Mouse (Mus musculus): ENCODE data around the gene Taldo1. TPM values are rescaled to one million over a fixed set of nuclear protein-coding genes. Genes with fewer than 3 reads are reported as not detected.

Taldo1 gene
- polyA plus RNA-seq, 1 experiment: 259 TPM

GRCm38 (mm10) chr7:141355051-141355450 lies 36.9 kb upstream of the Taldo1 start:
- no peak overlapping the region for H3K4me3 ChIP-seq
- H3K79me2 ChIP-seq (ENCODE audit: control insufficient read depth, insufficient read depth): no peaks in the 10 kb centered on the region
- peaks cover 6% of the 10 kb centered on the region for H3K27me3 ChIP-seq (ENCODE audit: control insufficient read depth, insufficient read depth, insufficient read length)
- H3ac ChIP-seq (ENCODE audit: control insufficient read depth, insufficient read length): no peak overlapping the region
- no peak for TF ChIP-seq TCF3 (IDR thresholded peaks at IDR 0.05; ENCODE audit: insufficient read length, low read depth)
- no peak for TF ChIP-seq TCF12 (IDR thresholded peaks at IDR 0.05; ENCODE audit: insufficient read depth, poor library complexity, severe bottlenecking)
- no peak for TF ChIP-seq POLR2AphosphoS2 (IDR thresholded peaks at IDR 0.05; ENCODE audit: insufficient read length, low read depth)
- TF ChIP-seq REST (IDR thresholded peaks at IDR 0.05; ENCODE audit: insufficient read depth, insufficient read length): no peak
- TF ChIP-seq SRF (IDR thresholded peaks at IDR 0.05; ENCODE audit: control insufficient read depth, insufficient read length, low read depth): no peak
- TF ChIP-seq POLR2A (IDR thresholded peaks at IDR 0.05; ENCODE audit: insufficient read length, low read depth): no peak
- no peak for TF ChIP-seq MYOG (IDR thresholded peaks at IDR 0.05; ENCODE audit: control insufficient read depth in 1 of 3, insufficient read depth in 1 of 3, insufficient read length in 2 of 3, low read depth in 2 of 3)
- TF ChIP-seq CEBPB (IDR thresholded peaks at IDR 0.05; ENCODE audit: insufficient read depth, poor library complexity, severe bottlenecking): no peak
- TF ChIP-seq MAX (IDR thresholded peaks at IDR 0.05; ENCODE audit: low read depth): no peak
- no peak for TF ChIP-seq E2F4 (IDR thresholded peaks at IDR 0.05; ENCODE audit: insufficient read depth)
- TF ChIP-seq MYOD1 (IDR thresholded peaks at IDR 0.05; ENCODE audit: control insufficient read depth in 1 of 3, insufficient read length in 2 of 3, low read depth in 2 of 3): no peak
- no peak for TF ChIP-seq USF1 (IDR thresholded peaks at IDR 0.05; ENCODE audit: low read depth)
- no peak overlapping the region for H3K4me2 ChIP-seq (ENCODE audit: low read depth)
- H3K36me3 ChIP-seq (ENCODE audit: control insufficient read depth, insufficient read depth): no peaks in the 10 kb centered on the region

GRCm38 (mm10) chr7:141355626-141356326 lies 36.2 kb upstream of the Taldo1 start:
- H3K36me3 ChIP-seq (ENCODE audit: control insufficient read depth, insufficient read depth): no peaks in the 10 kb centered on the region
- H3K79me2 ChIP-seq (ENCODE audit: control insufficient read depth, insufficient read depth): no peaks in the 10 kb centered on the region
- no peak for TF ChIP-seq TCF3 (IDR thresholded peaks at IDR 0.05; ENCODE audit: insufficient read length, low read depth)
- no peak for TF ChIP-seq MAX (IDR thresholded peaks at IDR 0.05; ENCODE audit: low read depth)
- TF ChIP-seq E2F4 (IDR thresholded peaks at IDR 0.05; ENCODE audit: insufficient read depth): no peak
- no peak for TF ChIP-seq TCF12 (IDR thresholded peaks at IDR 0.05; ENCODE audit: insufficient read depth, poor library complexity, severe bottlenecking)
- TF ChIP-seq SRF (IDR thresholded peaks at IDR 0.05; ENCODE audit: control insufficient read depth, insufficient read length, low read depth): no peak
- TF ChIP-seq POLR2A (IDR thresholded peaks at IDR 0.05; ENCODE audit: insufficient read length, low read depth): no peak
- no peak for TF ChIP-seq MYOD1 (IDR thresholded peaks at IDR 0.05; ENCODE audit: control insufficient read depth in 1 of 3, insufficient read length in 2 of 3, low read depth in 2 of 3)
- TF ChIP-seq REST (IDR thresholded peaks at IDR 0.05; ENCODE audit: insufficient read depth, insufficient read length): no peak
- no peak for TF ChIP-seq POLR2AphosphoS2 (IDR thresholded peaks at IDR 0.05; ENCODE audit: insufficient read length, low read depth)
- TF ChIP-seq CEBPB (IDR thresholded peaks at IDR 0.05; ENCODE audit: insufficient read depth, poor library complexity, severe bottlenecking): no peak
- TF ChIP-seq USF1 (IDR thresholded peaks at IDR 0.05; ENCODE audit: low read depth): no peak
- no peak for TF ChIP-seq MYOG (IDR thresholded peaks at IDR 0.05; ENCODE audit: control insufficient read depth in 1 of 3, insufficient read depth in 1 of 3, insufficient read length in 2 of 3, low read depth in 2 of 3)
- no peak overlapping the region for H3K4me2 ChIP-seq (ENCODE audit: low read depth)
- H3ac ChIP-seq (ENCODE audit: control insufficient read depth, insufficient read length): no peak overlapping the region
- H3K4me3 ChIP-seq: no peak overlapping the region
- peaks cover 6% of the 10 kb centered on the region for H3K27me3 ChIP-seq (ENCODE audit: control insufficient read depth, insufficient read depth, insufficient read length)

GRCm38 (mm10) chr7:141356971-141357370 lies 35.0 kb upstream of the Taldo1 start:
- Histone ChIP-seq H3K27me3 (ENCODE audit: control insufficient read depth, insufficient read depth, insufficient read length) (peaks cover 10% of the 10 kb centered on the region), H3K36me3 (ENCODE audit: control insufficient read depth, insufficient read depth) (no peaks in the 10 kb centered on the region), H3ac (ENCODE audit: control insufficient read depth, insufficient read length) (no peak overlapping the region), H3K4me2 (ENCODE audit: low read depth) (no peak overlapping the region), H3K4me3 (no peak overlapping the region), H3K79me2 (ENCODE audit: control insufficient read depth, insufficient read depth) (no peaks in the 10 kb centered on the region)
- TF ChIP-seq MYOG (IDR thresholded peaks at IDR 0.05; ENCODE audit: control insufficient read depth in 1 of 3, insufficient read depth in 1 of 3, insufficient read length in 2 of 3, low read depth in 2 of 3) (peak in 1 of 3 experiments; percentile 7), TCF3 (IDR thresholded peaks at IDR 0.05; ENCODE audit: insufficient read length, low read depth) (no peak), TCF12 (IDR thresholded peaks at IDR 0.05; ENCODE audit: insufficient read depth, poor library complexity, severe bottlenecking) (no peak)

GRCm38 (mm10) chr7:141361510-141361909 lies 30.5 kb upstream of the Taldo1 start:
- Histone ChIP-seq H3K4me3 (no peak overlapping the region), H3ac (ENCODE audit: control insufficient read depth, insufficient read length) (no peak overlapping the region), H3K27me3 (ENCODE audit: control insufficient read depth, insufficient read depth, insufficient read length) (peaks cover 21% of the 10 kb centered on the region), H3K36me3 (ENCODE audit: control insufficient read depth, insufficient read depth) (no peaks in the 10 kb centered on the region), H3K4me2 (ENCODE audit: low read depth) (no peak overlapping the region), H3K79me2 (ENCODE audit: control insufficient read depth, insufficient read depth) (no peaks in the 10 kb centered on the region)
- TF ChIP-seq SRF (IDR thresholded peaks at IDR 0.05; ENCODE audit: control insufficient read depth, insufficient read length, low read depth) (no peak), USF1 (IDR thresholded peaks at IDR 0.05; ENCODE audit: low read depth) (no peak), MAX (IDR thresholded peaks at IDR 0.05; ENCODE audit: low read depth) (no peak), MYOG (IDR thresholded peaks at IDR 0.05; ENCODE audit: control insufficient read depth in 1 of 3, insufficient read depth in 1 of 3, insufficient read length in 2 of 3, low read depth in 2 of 3) (no peak), MYOD1 (IDR thresholded peaks at IDR 0.05; ENCODE audit: control insufficient read depth in 1 of 3, insufficient read length in 2 of 3, low read depth in 2 of 3) (no peak), POLR2AphosphoS2 (IDR thresholded peaks at IDR 0.05; ENCODE audit: insufficient read length, low read depth) (no peak), CEBPB (IDR thresholded peaks at IDR 0.05; ENCODE audit: insufficient read depth, poor library complexity, severe bottlenecking) (no peak), TCF12 (IDR thresholded peaks at IDR 0.05; ENCODE audit: insufficient read depth, poor library complexity, severe bottlenecking) (no peak), E2F4 (IDR thresholded peaks at IDR 0.05; ENCODE audit: insufficient read depth) (no peak), TCF3 (IDR thresholded peaks at IDR 0.05; ENCODE audit: insufficient read length, low read depth) (no peak), POLR2A (IDR thresholded peaks at IDR 0.05; ENCODE audit: insufficient read length, low read depth) (no peak), REST (IDR thresholded peaks at IDR 0.05; ENCODE audit: insufficient read depth, insufficient read length) (no peak)

All from myocyte (in vitro differentiated cells).